Mouse (Mus musculus) urinary bladder, adult 2 months (tissue): Measurements from ENCODE around the gene Ddx5. TPM values are rescaled to one million over a fixed set of nuclear protein-coding genes. Genes with fewer than 3 reads are reported as not detected.
"Not testable (repeated sequence)": the region's sequence is repeated elsewhere in the genome, so short reads cannot be mapped to it uniquely, and the experiment has no call there.

Experiments
- DNase-seq: peaks from one replicate; pipeline ENCODE4 v3.0.0; 2022; ENCODE audit warnings: low spot score
- polyA plus RNA-seq: library from polyadenylated mRNA; depleted of rRNA; stranded (reverse); fragments of >200 nt; gene quantifications from 2 replicates; pipeline ENCODE4 v1.2.3, GENCODE M21; 2012; rRNA removed

Ddx5 gene
- 624 and 672 TPM in 2 replicates for polyA plus RNA-seq

GRCm38 (mm10) chr11:106788775-106789459 lies at the start of gene Ddx5, which contains the start of gene Cep95:
TSS of gene Ddx5 (minus strand) at chr11:106789185.
TSS of gene Cep95 (plus strand) at chr11:106789252.
- DNase-seq: peak; percentile 97

GRCm38 (mm10) chr11:106828079-106828478 lies 39.1 kb upstream of the Ddx5 start:
- no peak for DNase-seq

GRCm38 (mm10) chr11:106824403-106824802 lies 35.4 kb upstream of the Ddx5 start:
- DNase-seq: no peak

GRCm38 (mm10) chr11:106823741-106824140 lies 34.8 kb upstream of the Ddx5 start:
- no peak for DNase-seq

- no peak for DNase-seq
Observed at GRCm38 (mm10) chr11:106822911-106823310, 33.9 kb upstream of the Ddx5 start.

GRCm38 (mm10) chr11:106822491-106822890 lies 33.5 kb upstream of the Ddx5 start:
- DNase-seq: no peak

GRCm38 (mm10) chr11:106821397-106821796 lies 32.4 kb upstream of the Ddx5 start:
- no peak for DNase-seq

GRCm38 (mm10) chr11:106820972-106821371 lies 32.0 kb upstream of the Ddx5 start:
- DNase-seq: no peak

GRCm38 (mm10) chr11:106820252-106820651 lies 31.3 kb upstream of the Ddx5 start:
- no peak for DNase-seq

GRCm38 (mm10) chr11:106819595-106819994 lies 30.6 kb upstream of the Ddx5 start:
- DNase-seq: no peak

GRCm38 (mm10) chr11:106818341-106818740 lies 29.4 kb upstream of the Ddx5 start:
- DNase-seq: no peak

- no peak for DNase-seq
Observed at GRCm38 (mm10) chr11:106817808-106818207, 28.8 kb upstream of the Ddx5 start.

- DNase-seq: no peak
Observed at GRCm38 (mm10) chr11:106817156-106817555, 28.2 kb upstream of the Ddx5 start.

GRCm38 (mm10) chr11:106816316-106816715 lies 27.3 kb upstream of the Ddx5 start:
- DNase-seq: no peak

GRCm38 (mm10) chr11:106815761-106816160 lies 26.8 kb upstream of the Ddx5 start:
- DNase-seq: no peak

- no peak for DNase-seq
Observed at GRCm38 (mm10) chr11:106815331-106815730, 26.3 kb upstream of the Ddx5 start.

GRCm38 (mm10) chr11:106814601-106815320 lies 25.8 kb upstream of the Ddx5 start:
- no peak for DNase-seq

GRCm38 (mm10) chr11:106812410-106813136 lies 23.6 kb upstream of the Ddx5 start:
- no peak for DNase-seq

- not testable (repeated sequence) for DNase-seq
Observed at GRCm38 (mm10) chr11:106807442-106807841, 18.5 kb upstream of the Ddx5 start.

- no peak for DNase-seq
Observed at GRCm38 (mm10) chr11:106802069-106802627, 13.2 kb upstream of the Ddx5 start.

- no peak for DNase-seq
Observed at GRCm38 (mm10) chr11:106795679-106796078, 6.7 kb upstream of the Ddx5 start.

- DNase-seq: no peak
Observed at GRCm38 (mm10) chr11:106793846-106794245, 4.9 kb upstream of the Ddx5 start.
